Mouse (Mus musculus): ENCODE data around the gene Slc16a8. TPM values are rescaled to one million over a fixed set of nuclear protein-coding genes. Genes with fewer than 3 reads are reported as not detected.

Slc16a8 gene
- polyA plus RNA-seq, 1 experiment from 2014 or later, result 0.81 TPM

- Histone ChIP-seq H3K9me3 (no peaks in the 10 kb centered on the region), H3K27ac (replicated peaks) (no peak overlapping the region), H3K36me3 (no peaks in the 10 kb centered on the region), H3K4me1 (peaks cover 18% of the 10 kb centered on the region), H3K4me3 (peak overlapping the region; percentile 68), H3K4me2 (replicated peaks) (peak overlapping the region; percentile 100), H3K9ac (replicated peaks) (peak overlapping the region; percentile 67), H3K27me3 (peaks cover 27% of the 10 kb centered on the region)
- 0% methylated on average over 22 of the region's 28 CpGs for WGBS
- peak; percentile 66 for ATAC-seq (replicated peaks)
These were observed 7.2 kb upstream of the Slc16a8 start for GRCm38 (mm10) chr15:79261757-79262156.

GRCm38 (mm10) chr15:79261095-79261725 lies 6.6 kb upstream of the Slc16a8 start:
- H3K9me3 ChIP-seq, result no peaks in the 10 kb centered on the region
- peak overlapping the region; percentile 100 for H3K4me2 ChIP-seq (replicated peaks)
- H3K4me1 ChIP-seq, result peaks cover 18% of the 10 kb centered on the region
- H3K4me3 ChIP-seq, result peak overlapping the region; percentile 68
- H3K9ac ChIP-seq (replicated peaks), result peak overlapping the region; percentile 67
- WGBS, result 1% methylated on average over 55 of the region's 62 CpGs
- no peak overlapping the region for H3K27ac ChIP-seq (replicated peaks)
- no peaks in the 10 kb centered on the region for H3K36me3 ChIP-seq
- peaks cover 27% of the 10 kb centered on the region for H3K27me3 ChIP-seq
- ATAC-seq (replicated peaks), result peak; percentile 80

DNA sequence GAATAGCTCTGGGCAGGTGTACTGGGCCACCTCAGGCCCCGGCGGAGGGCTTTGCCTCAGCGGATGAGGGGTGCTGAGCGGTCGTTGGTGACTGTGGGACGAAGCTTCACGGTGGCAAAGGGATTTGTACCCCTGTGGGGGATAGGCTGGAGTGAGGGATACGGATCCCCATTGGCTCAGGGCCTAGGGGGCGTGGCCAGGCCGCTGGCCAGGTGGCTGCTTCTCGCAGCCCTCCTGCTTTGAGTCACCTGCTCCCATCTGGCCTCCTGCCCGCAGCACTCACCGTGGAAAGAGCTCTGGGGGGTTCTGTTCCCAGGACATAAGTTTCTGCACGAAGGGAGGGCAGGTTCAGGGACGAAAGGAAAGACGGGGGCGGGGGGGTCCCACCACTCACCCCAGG lies 4.0 kb upstream of the Slc16a8 start:
- Histone ChIP-seq H3K36me3 (no peaks in the 10 kb centered on the region), H3K27me3 (peaks cover 38% of the 10 kb centered on the region), H3K4me1 (peaks cover 18% of the 10 kb centered on the region), H3K27ac (replicated peaks) (no peak overlapping the region), H3K9me3 (no peaks in the 10 kb centered on the region), H3K4me2 (replicated peaks) (no peak overlapping the region), H3K4me3 (no peak overlapping the region), H3K9ac (replicated peaks) (no peak overlapping the region)
- no peak for ATAC-seq (replicated peaks)
- 31% methylated on average over 17 of the region's 17 CpGs for WGBS

DNA sequence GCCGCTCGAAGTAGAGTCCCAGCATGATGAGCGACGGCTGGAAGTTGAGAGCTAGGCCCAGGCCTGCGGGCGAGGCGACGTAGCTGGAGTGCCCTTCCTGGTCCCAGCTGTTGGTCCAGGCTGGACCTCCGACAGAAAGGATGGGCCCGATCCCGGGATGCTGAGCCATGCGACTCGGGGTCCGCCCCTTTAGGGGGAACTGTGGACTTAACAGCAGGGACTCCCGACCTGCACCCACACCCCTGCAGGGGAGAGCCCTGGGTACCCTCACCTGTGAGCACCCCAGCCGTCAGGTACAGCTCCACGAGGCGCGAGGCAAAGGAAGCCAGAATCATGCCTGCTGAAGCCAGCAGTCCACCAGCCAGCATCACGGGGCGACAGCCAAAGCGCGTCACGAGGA lies 2.0 kb downstream of the Slc16a8 start:
- 35% methylated on average over 24 of the region's 24 CpGs for WGBS
- no peak; the same call in 1 of the 2 replicates for ATAC-seq (replicated peaks)
- Histone ChIP-seq H3K27me3 (peaks cover 36% of the 10 kb centered on the region), H3K4me3 (peak overlapping the region; percentile 35), H3K27ac (replicated peaks) (no peak overlapping the region), H3K4me2 (replicated peaks) (peak overlapping the region; percentile 62), H3K36me3 (peaks cover 13% of the 10 kb centered on the region), H3K4me1 (peaks cover 13% of the 10 kb centered on the region), H3K9me3 (no peaks in the 10 kb centered on the region), H3K9ac (replicated peaks) (peak overlapping the region; percentile 42)

- H3K27me3 ChIP-seq, result peaks cover 36% of the 10 kb centered on the region
- H3K9me3 ChIP-seq, result no peaks in the 10 kb centered on the region
- WGBS, result 3% methylated on average over 61 of the region's 61 CpGs
- peak overlapping the region; percentile 35 for H3K4me3 ChIP-seq
- peak overlapping the region; percentile 62 for H3K4me2 ChIP-seq (replicated peaks)
- peak; percentile 68 for ATAC-seq (replicated peaks)
- peaks cover 13% of the 10 kb centered on the region for H3K4me1 ChIP-seq
- peaks cover 16% of the 10 kb centered on the region for H3K36me3 ChIP-seq
- H3K27ac ChIP-seq (replicated peaks), result no peak overlapping the region
- peak overlapping the region; percentile 42 for H3K9ac ChIP-seq (replicated peaks)
These were observed 2.6 kb downstream of the Slc16a8 start for GRCm38 (mm10) chr15:79251781-79252491.

DNA sequence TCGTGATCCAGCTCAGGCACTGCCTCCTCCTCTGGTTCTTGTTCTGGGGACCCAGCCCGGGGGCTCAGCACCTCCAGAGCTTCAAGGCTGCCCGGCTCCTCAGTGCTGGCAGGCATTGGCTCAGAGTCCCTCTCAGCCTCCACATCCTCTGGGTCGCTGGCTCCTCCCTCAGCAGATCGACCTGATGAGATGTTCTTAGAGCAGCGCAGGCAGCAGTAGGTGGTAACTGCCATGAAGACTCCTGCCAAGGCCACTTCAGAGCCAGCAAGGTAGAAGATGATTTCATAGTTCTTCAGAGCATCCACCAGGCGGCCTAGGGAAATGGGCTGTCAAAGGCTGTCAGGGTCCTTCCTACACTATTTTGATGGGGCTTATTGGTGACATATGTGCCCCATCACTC lies 3.4 kb downstream of the Slc16a8 start:
- WGBS, result 56% methylated on average over 7 of the region's 7 CpGs
- Histone ChIP-seq H3K4me2 (replicated peaks) (no peak overlapping the region), H3K27ac (replicated peaks) (no peak overlapping the region), H3K9ac (replicated peaks) (no peak overlapping the region), H3K36me3 (peaks cover 23% of the 10 kb centered on the region), H3K27me3 (peaks cover 36% of the 10 kb centered on the region), H3K9me3 (no peaks in the 10 kb centered on the region), H3K4me3 (no peak overlapping the region), H3K4me1 (peaks cover 13% of the 10 kb centered on the region)
- 0 out of 2 replicates have a peak, but pooled peaks have one; percentile 6 for ATAC-seq (replicated peaks)

- Histone ChIP-seq H3K27me3 (peaks cover 36% of the 10 kb centered on the region), H3K9me3 (no peaks in the 10 kb centered on the region), H3K9ac (replicated peaks) (no peak overlapping the region), H3K4me3 (no peak overlapping the region), H3K27ac (replicated peaks) (no peak overlapping the region), H3K36me3 (peaks cover 33% of the 10 kb centered on the region), H3K4me1 (peaks cover 13% of the 10 kb centered on the region), H3K4me2 (replicated peaks) (no peak overlapping the region)
- no peak for ATAC-seq (replicated peaks)
- 89% methylated on average over 2 of the region's 2 CpGs for WGBS
These were observed 4.3 kb downstream of the Slc16a8 start for GRCm38 (mm10) chr15:79250236-79250635.

GRCm38 (mm10) chr15:79245321-79245720 lies 9.2 kb downstream of the Slc16a8 start:
- no peak overlapping the region for H3K4me2 ChIP-seq (replicated peaks)
- H3K36me3 ChIP-seq, result peaks cover 48% of the 10 kb centered on the region
- H3K9ac ChIP-seq (replicated peaks), result no peak overlapping the region
- 85% methylated on average over 3 of the region's 3 CpGs for WGBS
- H3K27ac ChIP-seq (replicated peaks), result no peak overlapping the region
- H3K9me3 ChIP-seq, result no peaks in the 10 kb centered on the region
- H3K4me3 ChIP-seq, result no peak overlapping the region
- H3K4me1 ChIP-seq, result peaks cover 18% of the 10 kb centered on the region
- no peak for ATAC-seq (replicated peaks)
- H3K27me3 ChIP-seq, result 0 out of 2 replicates have a peak, but pooled peaks cover 1% of the 10 kb centered on the region

DNA sequence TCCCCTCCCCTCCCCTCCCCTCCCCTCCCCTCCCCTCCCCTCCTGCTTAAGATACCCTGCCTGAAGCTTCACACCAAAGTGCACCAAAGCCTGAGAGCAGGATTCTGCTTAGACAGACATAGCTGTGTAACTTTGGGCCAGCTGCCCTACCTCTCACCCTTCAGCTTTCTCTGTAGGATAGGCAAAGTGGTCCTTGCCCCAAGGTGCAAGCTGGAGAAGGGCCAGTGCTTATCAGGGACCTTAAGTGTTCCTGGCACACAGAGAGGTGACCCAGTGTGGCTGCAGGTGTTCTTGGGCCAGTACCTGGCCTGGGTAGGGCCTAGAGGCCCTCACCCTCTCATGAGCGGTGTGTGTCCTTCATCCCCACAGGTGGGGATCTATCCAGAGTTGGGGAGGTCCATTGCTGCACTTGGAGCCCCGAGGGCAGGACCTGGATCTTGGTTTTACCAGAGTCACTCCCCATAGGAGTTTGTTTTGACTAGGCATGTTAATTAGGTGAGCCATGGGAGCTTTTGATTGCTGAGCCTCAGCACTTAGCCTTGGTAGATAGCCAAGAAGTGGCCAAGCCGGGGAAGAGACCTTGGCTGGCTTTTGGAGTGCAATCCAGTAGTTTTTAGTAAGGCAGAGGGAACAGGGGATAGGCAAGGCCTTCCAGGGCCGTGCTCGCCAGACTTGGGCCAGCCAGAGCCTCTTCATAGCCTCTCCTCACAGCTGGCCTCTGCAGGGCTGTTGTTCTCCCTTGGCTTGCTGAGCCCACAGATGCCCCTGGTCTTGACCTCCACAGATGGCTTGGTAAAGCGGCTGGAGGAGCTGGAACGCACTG lies 10.3 kb downstream of the Slc16a8 start:
- H3K9ac ChIP-seq (replicated peaks), result no peak overlapping the region
- peaks cover 57% of the 10 kb centered on the region for H3K36me3 ChIP-seq
- no peaks in the 10 kb centered on the region for H3K9me3 ChIP-seq
- H3K4me3 ChIP-seq, result no peak overlapping the region
- H3K4me1 ChIP-seq, result peaks cover 18% of the 10 kb centered on the region
- WGBS, result 76% methylated on average over 7 of the region's 7 CpGs
- H3K4me2 ChIP-seq (replicated peaks), result no peak overlapping the region
- H3K27ac ChIP-seq (replicated peaks), result peak overlapping the region; percentile 41
- no peaks in the 10 kb centered on the region for H3K27me3 ChIP-seq
- no peak for ATAC-seq (replicated peaks)

DNA sequence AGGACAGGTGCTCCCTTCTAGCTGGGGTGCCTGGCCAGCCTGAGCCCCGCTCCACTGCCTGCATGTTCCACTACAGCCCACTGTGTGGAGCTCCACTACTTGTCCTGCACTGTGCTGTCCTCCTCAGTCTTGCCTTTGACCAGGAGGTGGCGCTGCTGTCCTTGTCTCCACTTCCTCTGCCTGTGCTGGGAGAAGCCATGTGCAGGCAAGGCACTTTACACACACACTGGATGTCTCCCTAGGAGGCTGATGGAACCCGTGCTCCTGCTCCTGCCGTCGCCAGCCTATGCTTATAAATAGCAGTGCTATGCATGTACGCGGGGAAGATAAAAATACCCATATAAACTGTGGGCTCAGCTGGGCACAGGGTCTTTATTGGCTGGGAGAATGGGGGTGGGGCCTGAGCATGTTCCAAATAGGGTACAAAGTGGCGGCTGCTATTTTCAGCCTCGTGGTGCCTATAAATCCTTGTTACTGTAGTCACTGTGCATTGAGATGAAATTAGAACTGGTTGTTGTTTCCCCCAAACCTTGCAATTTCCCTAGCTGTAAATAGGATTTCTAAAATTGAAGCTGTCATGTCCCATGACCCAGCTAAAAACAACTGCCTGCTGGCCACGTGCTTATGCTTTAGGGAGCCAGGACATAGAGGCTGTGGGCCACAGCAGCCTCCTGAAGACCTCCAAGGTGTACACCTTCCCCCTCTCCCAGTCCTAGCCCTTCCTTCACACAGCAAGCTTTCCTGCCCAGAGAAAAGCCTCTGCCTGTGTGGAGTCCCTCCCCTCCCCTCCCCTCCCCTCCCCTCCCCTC lies 11.1 kb downstream of the Slc16a8 start:
- Histone ChIP-seq H3K4me2 (replicated peaks) (0 out of 2 replicates have a peak overlapping the region, but pooled peaks have one; percentile 2), H3K9me3 (no peaks in the 10 kb centered on the region), H3K36me3 (peaks cover 54% of the 10 kb centered on the region), H3K4me1 (peaks cover 18% of the 10 kb centered on the region), H3K27ac (replicated peaks) (peak overlapping the region; percentile 69), H3K27me3 (no peaks in the 10 kb centered on the region), H3K9ac (replicated peaks) (peak overlapping the region; percentile 33; the same call in 1 of the 2 replicates), H3K4me3 (no peak overlapping the region)
- WGBS, result 16% methylated on average over 10 of the region's 10 CpGs
- peak; percentile 99 for ATAC-seq (replicated peaks)

- H3K27me3 ChIP-seq, result no peaks in the 10 kb centered on the region
- H3K4me2 ChIP-seq (replicated peaks), result no peak overlapping the region
- H3K27ac ChIP-seq (replicated peaks), result peak overlapping the region; percentile 69
- peaks cover 18% of the 10 kb centered on the region for H3K4me1 ChIP-seq
- peak; percentile 31 for ATAC-seq (replicated peaks)
- H3K4me3 ChIP-seq, result no peak overlapping the region
- no peaks in the 10 kb centered on the region for H3K9me3 ChIP-seq
- no peak overlapping the region for H3K9ac ChIP-seq (replicated peaks)
- WGBS, result 73% methylated on average over 13 of the region's 13 CpGs
- peaks cover 55% of the 10 kb centered on the region for H3K36me3 ChIP-seq
These were observed 11.9 kb downstream of the Slc16a8 start for GRCm38 (mm10) chr15:79242574-79243233.
